ENCODE assay signal across 30 mouse cellular contexts in genomic region chr15:5416031-5416430, GRCm38 (mm10).
DNase-seq lines count a peak whose midpoint lies in the region; ATAC-seq and TF ChIP-seq lines count a peak whose summit lies in the region.
"Had no signal": no experiment of that assay in that cellular context is flagged by ENCODE, and none has a peak within 500 bp of the region (broad histone marks: within the 10 kb centered on the region; RNA-seq: fewer than 3 reads in every experiment).

No protein-coding gene starts in this region.

- peak; percentile 2 for DNase-seq in lung, postnatal 25 days (ENCODE audit: low spot score)
- no peak for DNase-seq in lung, postnatal 10 days
- no peak for DNase-seq in Muller cell, postnatal 12 days (ENCODE audit: inconsistent ontology term)
- DNase-seq in frontal cortex, adult 2 months (ENCODE audit: extremely low spot score in 1 of 2, low spot score in 1 of 2): no peak
- no peak for DNase-seq in forebrain, embryonic 11.5 days (ENCODE audit: low spot score)
- DNase-seq: adrenal gland, postnatal 10 days; cerebellum, adult 11-12 months; cerebellum, adult 9-11 months; gastrocnemius, adult 2 months; gastrocnemius, postnatal 36 days; heart, adult 2 months; heart, postnatal 4 days; kidney, adult 18-20 months; kidney, postnatal 10 days; layer of hippocampus, adult 9-11 months; retina, postnatal 1 day; right cerebral cortex, postnatal 14 days; spleen, adult 18-20 months had no signal

- H3K9me3 ChIP-seq in forebrain, embryonic 11.5 days (ENCODE audit: control insufficient read depth, low read length): no peaks in the 10 kb centered on the region
- H3K9me3 ChIP-seq: embryonic facial prominence, embryonic 15.5 days; heart, embryonic 12.5 days; limb, embryonic 12.5 days; midbrain, embryonic 13.5 days had no signal

- TF ChIP-seq POLR2A in bone marrow macrophage, adult 2 months (IDR thresholded peaks at IDR 0.05; ENCODE audit: borderline replicate concordance, low read depth, low read length): no peak

- H3K27me3 ChIP-seq in forebrain, embryonic 11.5 days (ENCODE audit: control insufficient read depth, insufficient read depth, low read length): no peaks in the 10 kb centered on the region
- H3K27me3 ChIP-seq: embryonic facial prominence, embryonic 15.5 days; heart, embryonic 12.5 days; limb, embryonic 12.5 days; midbrain, embryonic 13.5 days; Patski had no signal

- no peak overlapping the region for H3K4me3 ChIP-seq in bone marrow macrophage, adult 2 months (ENCODE audit: insufficient read depth, low read length)
- no peak overlapping the region for H3K4me3 ChIP-seq in forebrain, embryonic 11.5 days (ENCODE audit: low read depth, low read length)
- H3K4me3 ChIP-seq: embryonic facial prominence, embryonic 15.5 days; gastrocnemius, adult 2 months; heart, adult 2 months; heart, embryonic 12.5 days; limb, embryonic 12.5 days; midbrain, embryonic 13.5 days had no signal

- 92% methylated on average over 3 of the region's 3 CpGs for WGBS in forebrain, embryonic 11.5 days

- peak; percentile 66 to 74 for ATAC-seq in hematopoietic stem cell, adult 5-6 weeks (replicated peaks in 1 of 2; ENCODE audit: insufficient read depth in 1 of 2, low FRiP score in 2 of 2, low TSS enrichment in 1 of 2, low read depth in 1 of 2, poor library complexity in 2 of 2, severe bottlenecking in 2 of 2)
- peak; percentile 79 for ATAC-seq in neutrophil, adult 5-6 weeks (ENCODE audit: extremely low read depth, insufficient number of reproducible peaks, low FRiP score, poor library complexity, severe bottlenecking)
- no peak for ATAC-seq in forebrain, embryonic 11.5 days (replicated peaks; ENCODE audit: low FRiP score)
- ATAC-seq: forebrain, embryonic 14.5 days; lung, postnatal 0 days; midbrain, embryonic 13.5 days; Patski had no signal

- H3K27ac ChIP-seq in bone marrow macrophage, adult 2 months (ENCODE audit: insufficient read depth, low read depth, low read length): peak overlapping the region; percentile 78
- H3K27ac ChIP-seq in forebrain, embryonic 11.5 days (ENCODE audit: low read depth, low read length): no peak overlapping the region
- H3K27ac ChIP-seq: embryonic facial prominence, embryonic 15.5 days; gastrocnemius, adult 2 months; heart, adult 2 months; hindbrain, embryonic 14.5 days; limb, embryonic 12.5 days; midbrain, embryonic 13.5 days had no signal

- no peaks in the 10 kb centered on the region for H3K36me3 ChIP-seq in forebrain, embryonic 11.5 days (ENCODE audit: control insufficient read depth, insufficient read depth, low read length)
- H3K36me3 ChIP-seq: embryonic facial prominence, embryonic 15.5 days; heart, embryonic 12.5 days; limb, embryonic 12.5 days; midbrain, embryonic 13.5 days had no signal

- no peak overlapping the region for H3K9ac ChIP-seq in forebrain, embryonic 11.5 days (ENCODE audit: low read length)
- H3K9ac ChIP-seq: embryonic facial prominence, embryonic 15.5 days; heart, embryonic 12.5 days; hindbrain, embryonic 14.5 days; limb, embryonic 12.5 days; midbrain, embryonic 13.5 days had no signal

- peaks cover 17% of the 10 kb centered on the region for H3K4me1 ChIP-seq in bone marrow macrophage, adult 2 months (ENCODE audit: control insufficient read depth, insufficient read depth, low read length)
- no peaks in the 10 kb centered on the region for H3K4me1 ChIP-seq in forebrain, embryonic 11.5 days (replicated peaks; ENCODE audit: control insufficient read depth, insufficient read depth, low read length)
- H3K4me1 ChIP-seq: embryonic facial prominence, embryonic 15.5 days; heart, embryonic 12.5 days; limb, embryonic 12.5 days; midbrain, embryonic 13.5 days had no signal

- no peak for TF ChIP-seq CTCF in bone marrow macrophage, adult 2 months (IDR thresholded peaks at IDR 0.05; ENCODE audit: low read depth, low read length)

- H3K4me2 ChIP-seq in forebrain, embryonic 11.5 days (ENCODE audit: low read depth, low read length, severe bottlenecking): no peak overlapping the region
- H3K4me2 ChIP-seq: embryonic facial prominence, embryonic 15.5 days; heart, embryonic 12.5 days; hindbrain, embryonic 14.5 days; limb, embryonic 12.5 days; liver, embryonic 11.5 days; midbrain, embryonic 13.5 days had no signal
